Mouse (Mus musculus) lung, postnatal 14 days (tissue): ENCODE measurements around the gene Abca13.

Experiments
- DNase-seq: peaks from one replicate; pipeline ENCODE4 v3.0.0; 2021

Gene Abca13

DNA sequence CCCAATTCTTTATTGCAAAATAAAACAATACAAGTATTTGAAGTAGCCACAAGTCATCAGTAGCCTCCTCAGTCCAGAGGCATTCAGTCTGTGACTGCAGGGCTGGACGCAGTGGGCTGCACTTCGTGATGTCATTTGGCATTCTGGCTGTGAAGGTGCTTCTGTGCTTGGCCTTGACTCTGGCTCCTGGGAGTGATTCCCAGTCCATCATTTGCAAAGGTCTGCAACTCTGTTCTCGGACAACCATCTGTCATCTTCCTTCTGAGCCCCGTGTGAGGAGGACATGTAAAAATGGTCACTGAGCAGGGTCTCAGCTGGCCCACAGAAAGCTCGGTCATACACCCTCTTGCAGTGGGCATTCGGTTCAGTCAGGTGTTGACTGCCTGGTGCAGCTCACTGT is 345.1 kb downstream of the Abca13 start:
- no peak for DNase-seq

DNA sequence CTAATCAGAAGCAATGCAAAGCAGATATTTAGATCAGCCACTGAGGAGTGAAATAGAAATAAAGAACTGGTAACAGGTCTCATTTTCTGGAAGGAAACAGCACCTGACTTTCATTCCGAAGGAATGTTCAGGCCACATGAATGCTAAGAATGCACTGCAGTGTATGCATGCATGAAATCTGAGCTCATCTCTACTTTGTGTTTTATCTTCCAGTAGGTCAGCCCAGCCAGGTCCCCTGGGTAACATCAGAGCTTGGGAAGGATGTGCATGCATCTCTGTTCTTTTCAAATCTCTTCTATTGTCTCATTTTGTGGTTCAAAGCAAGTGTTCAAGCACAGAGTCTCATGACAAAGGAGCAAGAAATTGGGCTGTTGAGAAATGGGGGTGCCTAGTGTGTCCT is 346.6 kb downstream of the Abca13 start:
- no peak for DNase-seq

DNA sequence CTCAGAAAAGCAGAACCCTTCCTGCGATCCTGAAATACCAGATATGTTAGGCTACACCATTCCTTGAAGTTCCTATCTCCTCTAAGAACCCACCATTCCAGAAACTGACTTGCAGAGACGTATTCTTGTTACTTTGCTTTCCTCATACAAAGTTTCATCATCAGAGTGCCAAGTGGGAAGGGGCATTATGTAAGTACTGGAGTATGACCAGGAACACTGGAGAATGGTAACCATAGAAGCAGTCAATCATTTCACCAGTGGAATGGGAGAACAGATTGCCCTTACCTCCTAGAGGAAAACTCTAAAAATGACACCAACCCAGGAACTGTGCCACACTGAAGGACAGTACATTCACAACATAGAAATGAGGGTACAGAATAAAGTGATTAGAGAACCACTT is 368.3 kb downstream of the Abca13 start:
- peak; percentile 8 for DNase-seq

DNA sequence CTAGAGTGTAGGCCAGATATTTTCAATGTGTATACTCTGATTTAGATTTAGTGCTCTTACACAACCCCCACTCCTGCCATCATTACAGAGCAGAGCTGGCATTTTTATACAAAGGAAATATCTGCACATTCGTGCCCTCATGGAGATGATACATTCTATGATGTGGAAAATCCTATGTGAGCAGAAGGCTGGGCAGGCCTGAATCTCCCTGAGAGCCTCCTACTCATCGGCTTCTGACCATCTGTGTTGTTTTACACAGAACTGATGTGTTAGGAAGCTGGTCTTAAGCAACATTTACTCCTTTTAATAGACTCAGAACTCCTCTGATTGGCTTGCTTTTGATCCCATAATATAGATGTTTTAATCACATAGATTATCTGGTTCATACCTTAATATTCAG is 376.6 kb downstream of the Abca13 start:
- no peak for DNase-seq

DNA sequence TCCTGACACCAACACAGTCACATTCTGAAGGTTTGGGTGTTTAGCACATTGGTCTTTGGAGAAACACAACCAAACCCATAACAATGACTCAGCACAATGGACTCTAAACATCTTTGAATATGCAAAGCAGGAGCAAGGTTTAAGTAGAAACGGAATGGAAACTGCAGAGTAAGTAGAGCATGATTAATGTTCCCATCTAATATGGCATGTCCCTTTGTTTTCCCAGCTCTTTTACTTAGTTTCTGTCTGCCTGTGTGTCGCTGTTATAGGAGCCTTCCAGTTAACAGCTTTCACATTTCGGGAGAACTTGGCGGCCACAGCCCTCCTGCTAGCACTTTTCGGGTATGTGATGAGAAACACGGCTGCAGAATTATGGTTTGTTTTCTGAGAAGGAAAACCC is 378.6 kb downstream of the Abca13 start:
- DNase-seq = no peak

DNA sequence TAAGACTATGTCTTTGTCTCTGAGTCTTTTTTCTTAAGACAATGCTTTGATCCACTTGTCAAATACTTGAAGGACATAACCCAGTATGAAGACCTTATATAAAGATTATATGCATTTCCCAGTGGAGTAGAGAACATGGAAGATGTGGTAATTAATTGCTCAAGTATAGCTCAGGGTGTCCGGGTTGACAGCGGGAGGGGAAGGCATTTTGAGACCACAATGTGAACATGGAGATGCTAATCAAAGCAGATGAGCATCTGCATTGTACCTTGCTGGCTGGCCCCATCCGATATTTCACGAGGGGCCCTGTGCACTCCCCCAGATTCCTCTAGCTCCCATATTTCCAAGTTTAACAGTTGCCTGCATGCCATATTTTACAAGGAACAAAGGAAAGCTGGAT is 383.2 kb downstream of the Abca13 start:
- no peak for DNase-seq

DNA sequence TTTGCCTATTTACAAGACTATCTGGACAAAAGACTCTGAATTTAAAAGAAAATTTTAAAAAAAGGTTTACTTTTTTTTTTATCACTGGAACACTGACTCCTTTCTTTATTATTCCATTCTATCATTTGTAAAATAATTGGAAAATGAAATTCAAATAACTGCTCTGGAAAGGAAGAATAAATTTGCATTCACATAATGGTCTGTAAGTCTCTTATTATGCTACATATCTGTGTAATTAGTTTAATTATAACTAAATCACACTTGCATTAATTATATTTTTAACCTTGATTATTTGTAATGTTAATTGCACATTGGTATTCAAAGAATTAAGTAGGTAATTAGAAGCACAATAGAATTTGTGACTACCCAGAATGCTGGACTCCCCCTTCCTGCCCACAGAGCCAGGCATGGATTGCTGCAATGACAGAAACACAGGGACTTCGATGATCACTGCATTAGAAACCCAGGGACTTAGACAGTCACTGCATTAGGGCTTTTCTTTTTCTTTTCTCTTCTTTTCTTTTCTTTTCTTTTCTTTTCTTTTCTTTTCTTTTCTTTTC is 400.1 kb downstream of the Abca13 start:
- no peak for DNase-seq

DNA sequence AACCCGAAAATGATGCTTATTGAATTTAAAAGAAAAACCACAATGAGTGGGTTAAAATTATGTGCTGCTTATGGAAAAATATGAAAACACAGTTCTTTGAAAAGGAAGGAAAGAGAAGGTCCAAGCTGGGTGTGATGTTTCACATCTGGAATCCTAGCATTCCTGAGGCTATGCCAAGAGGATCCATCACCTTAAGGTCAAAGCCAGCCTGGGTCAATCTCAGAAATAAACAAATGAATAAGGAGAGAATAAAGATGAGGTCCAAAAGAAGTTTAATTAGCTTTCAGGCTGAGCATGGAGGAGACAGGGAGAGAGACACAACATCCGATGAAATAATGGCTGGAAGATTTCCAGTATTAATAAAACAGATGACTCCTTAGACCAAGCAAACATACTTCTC is 405.6 kb downstream of the Abca13 start:
- peak; percentile 36 for DNase-seq

DNA sequence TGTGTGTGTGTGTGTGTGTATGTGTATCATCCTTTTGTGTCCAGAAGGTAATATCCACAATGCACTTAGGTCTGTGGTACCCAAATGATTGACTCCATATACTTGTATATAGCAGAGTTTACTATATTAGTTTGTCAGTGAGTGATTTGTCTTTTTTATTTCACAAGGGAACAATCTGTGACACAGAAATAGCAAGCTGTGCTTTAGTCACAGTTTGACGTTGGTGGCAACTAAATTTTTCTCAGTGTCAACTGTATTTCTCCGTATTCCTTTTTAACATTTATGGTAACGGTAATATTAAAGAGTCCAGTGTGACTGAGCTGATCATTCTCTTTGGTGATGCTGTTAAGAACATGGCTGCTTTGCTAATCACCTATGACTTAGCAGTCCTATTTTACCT is 409.4 kb downstream of the Abca13 start:
- DNase-seq = no peak

DNA sequence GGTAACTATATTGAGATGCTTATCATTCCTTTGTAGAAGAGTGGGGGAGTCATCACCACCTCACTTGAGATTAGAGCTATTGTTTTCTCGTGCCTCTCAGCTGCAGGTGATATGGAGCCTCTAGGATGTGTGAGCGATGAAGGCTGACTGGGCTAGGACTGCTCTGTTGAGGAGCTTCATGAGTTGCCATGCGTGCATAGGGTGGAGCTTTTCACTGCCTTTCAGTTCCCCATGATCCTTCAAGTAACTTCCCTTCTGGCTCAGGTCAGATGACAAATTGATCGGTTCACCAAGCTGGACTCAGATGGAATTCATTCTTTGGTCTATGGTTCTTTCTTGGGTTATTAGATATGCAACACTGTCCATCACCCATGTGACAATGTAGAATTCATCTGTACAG is 410.4 kb downstream of the Abca13 start:
- DNase-seq = no peak

DNA sequence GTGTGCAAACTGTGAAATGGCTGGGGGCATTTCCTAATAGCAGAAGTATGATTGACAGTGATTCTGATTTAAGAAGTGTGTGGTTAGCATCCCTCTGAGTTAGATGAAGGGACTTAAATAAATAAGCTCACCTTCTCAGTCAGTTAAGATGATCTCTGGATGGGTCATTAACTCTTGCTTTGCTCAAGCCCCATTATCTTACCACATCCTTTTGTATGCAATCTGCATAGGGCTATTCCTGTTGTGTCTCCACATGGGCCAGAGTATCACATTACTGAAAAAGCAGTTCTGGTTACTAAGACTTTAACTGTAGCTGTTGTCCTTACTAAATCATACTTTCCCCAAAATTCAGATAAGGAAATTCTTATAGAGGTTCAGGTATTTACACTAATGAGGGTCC is 416.5 kb downstream of the Abca13 start:
- DNase-seq = no peak

DNA sequence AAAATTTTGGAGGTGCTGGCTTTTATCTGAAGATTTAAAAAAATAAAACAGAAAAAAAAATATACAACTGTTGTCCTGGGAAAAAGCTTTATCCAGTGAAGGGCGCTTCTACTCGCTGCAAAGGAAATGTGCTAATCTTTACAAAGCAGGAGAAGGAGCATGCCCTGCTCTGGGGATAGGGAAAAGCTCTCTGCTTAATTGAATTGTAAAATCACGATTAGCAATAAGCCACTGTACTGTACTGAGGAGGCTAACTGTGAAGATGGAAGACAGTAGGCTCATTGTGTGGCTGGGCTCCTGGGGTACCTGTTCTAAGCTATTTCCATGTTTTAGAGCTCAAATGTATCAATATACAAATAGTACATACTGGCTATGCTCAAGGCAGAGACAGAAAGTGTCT is 417.3 kb downstream of the Abca13 start:
- DNase-seq = no peak

DNA sequence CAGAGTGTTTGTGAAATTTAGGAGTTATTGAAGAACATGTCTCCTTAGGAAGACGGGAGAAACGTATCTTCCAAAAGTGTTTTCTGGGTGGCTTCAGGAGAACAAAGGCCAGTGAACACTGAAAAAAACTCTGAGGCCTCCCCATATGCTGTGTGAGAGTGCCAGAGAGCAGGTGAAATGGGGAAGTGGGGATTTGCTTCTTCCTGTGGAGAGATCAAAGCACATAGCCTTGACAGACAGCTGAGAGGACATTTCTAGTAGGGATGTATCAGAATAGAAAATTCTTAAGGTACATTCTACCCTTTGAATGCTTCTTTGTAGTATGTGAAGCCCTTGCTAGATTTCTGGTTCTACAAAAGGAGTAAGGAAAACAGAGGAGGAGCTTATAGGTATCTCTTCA is 424.4 kb downstream of the Abca13 start:
- no peak for DNase-seq

DNA sequence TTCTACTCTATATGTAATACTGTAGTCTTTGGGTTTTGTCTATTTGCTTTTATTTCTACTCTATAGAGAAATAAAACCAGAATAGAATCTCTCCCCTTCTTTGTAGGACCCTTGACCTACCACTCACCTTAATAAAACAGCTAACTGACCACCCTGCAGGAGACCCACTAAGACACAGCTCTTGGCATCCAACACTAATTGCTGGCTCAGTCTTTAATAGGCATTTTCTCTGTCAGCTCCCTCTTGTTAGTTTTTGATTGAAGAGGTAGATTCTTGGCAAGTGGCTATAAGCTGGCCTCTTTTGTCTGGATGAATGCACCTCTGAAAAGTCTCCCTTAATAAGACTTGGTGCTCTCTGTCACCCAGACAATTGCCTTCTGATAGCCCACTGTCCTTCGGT is 424.9 kb downstream of the Abca13 start:
- DNase-seq = no peak

DNA sequence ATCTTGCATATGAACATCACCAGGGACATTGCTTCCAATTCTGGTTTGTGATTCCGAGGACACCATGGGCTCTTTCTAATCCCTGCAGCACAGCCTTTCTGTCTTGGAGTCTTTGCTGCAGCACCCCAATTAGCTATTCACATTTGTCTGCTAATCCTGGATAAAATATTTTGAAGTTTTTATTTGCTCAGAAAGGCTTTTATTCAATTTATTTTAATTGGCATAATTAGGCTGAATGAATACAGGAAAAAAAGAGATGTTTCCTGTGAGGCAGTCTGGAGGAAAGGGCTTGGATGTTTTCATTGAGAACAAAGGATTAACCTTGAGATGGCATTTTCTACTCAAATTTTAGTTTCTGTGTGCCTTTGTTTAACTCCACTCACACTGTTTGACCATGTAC is 428.2 kb downstream of the Abca13 start:
- no peak for DNase-seq

DNA sequence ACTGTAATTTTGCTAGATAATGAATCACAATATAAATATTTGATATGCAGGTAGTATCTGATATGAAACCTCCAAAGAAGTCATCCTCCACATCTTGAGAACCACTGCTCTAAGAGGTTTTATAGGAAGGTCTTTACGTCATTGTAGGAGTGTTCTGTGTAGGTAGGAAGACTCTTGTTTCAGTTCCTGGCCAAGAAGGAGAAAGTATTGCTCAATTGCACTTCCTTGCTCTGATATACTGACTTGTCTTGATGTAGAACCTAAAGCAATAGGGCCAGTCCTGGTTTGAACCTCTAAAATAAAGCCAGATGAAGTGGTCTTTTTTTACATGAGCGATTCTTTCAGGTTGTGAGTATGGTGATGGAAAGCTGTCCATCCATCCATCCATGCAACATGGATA is 431.1 kb downstream of the Abca13 start:
- no peak for DNase-seq

DNA sequence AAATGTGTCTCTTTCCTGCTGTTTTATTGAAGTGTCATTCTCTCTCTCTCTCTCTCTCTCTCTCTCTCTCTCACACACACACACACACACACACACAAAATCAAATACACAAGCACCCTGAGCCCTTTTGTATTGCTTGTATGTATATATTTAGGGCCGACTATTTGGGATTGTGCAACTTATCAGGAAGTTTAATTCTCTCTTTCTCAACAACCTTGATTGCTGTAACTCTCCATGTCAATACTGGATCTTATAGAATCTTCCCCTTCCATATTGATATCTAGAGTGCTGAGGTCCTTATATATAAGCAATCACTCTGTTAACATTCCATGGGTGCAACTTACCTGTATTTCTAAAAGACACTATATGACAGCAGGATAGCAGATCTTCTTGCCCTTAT is 433.0 kb downstream of the Abca13 start:
- no peak for DNase-seq

DNA sequence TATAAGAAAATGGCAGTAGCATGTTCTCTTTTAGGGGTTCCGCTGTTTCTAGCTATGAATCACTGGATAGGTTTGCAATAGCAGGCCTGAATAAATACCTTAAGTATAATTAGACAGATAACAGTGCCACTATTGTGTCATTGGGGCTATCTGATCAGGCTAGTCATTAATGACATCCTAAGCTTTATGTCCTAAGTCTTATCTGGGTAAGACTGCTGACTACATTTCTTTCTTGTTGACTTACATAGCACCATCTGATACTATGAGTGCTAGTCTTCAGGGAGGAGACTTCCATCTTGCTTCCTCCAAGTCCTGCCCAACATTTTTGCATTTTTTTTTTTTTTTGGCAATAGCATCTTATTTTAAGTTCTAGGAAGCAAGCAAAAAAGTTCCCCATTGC is 434.1 kb downstream of the Abca13 start:
- DNase-seq = no peak

DNA sequence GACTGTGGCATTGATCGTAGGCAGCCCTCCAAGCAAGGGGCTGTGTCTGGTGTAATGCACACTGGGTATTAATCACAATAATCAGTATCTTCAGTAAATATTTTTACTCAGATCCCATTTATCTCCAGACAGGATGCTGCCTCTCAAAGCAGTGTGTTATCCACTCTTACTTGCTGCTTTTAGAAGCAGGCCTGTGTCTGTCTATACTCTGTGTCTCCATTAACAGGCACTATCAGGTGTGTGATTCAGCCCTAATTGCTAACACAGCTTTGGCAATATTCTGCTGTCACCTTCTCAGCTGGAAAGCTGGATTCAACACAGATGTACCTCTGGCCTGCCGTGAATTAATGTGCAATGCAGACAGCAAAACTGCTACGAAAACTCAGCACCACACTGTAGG is 455.5 kb downstream of the Abca13 start:
- DNase-seq = no peak

DNA sequence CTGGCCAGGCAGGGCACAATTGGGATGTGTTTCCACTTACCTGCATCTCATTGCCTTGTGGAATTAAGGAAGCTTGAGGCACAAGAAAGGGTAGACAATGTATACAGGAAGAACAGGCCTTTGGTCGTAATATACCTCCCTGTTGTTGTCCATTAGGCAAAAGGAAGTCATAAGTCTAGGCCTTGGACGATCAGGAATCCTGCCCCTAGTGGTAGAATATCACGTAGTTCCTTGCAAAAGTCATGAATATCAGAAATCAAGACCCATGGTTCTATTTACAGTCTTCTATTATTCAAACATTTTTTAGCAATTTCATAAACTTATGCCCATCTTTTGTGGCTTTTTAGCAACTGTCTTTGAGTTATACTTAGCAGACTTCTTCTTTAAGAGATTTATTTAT is 456.2 kb downstream of the Abca13 start:
- no peak for DNase-seq

DNA sequence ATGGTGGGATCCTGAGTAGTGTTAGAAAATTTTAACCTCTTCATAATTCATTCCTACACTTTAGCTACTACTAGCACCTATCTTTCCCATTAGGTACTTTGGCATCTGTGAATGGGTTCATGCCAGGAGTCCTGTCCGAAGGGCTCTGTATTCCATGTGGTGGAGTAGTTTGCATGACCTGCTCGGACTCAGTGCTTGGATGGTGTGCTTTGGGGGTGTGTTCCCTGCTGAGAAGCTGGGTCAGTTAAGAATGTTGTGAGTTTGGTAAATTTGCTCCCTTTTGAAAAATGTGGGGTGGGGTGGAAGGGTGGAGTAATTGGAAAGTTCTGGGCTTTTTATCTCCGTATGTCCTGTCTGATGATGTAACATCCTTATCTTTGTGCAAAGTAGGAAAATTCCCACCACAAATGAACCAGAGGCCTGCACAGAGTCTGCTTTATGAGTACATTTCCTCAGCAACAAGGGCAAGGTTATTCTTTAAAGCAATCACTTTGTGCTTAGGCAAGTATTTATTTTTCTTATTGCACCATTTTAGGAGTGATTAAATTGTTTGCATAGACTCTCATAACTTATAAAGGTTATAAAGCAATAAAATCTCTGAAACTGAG is 475.0 kb downstream of the Abca13 start:
- DNase-seq = no peak

DNA sequence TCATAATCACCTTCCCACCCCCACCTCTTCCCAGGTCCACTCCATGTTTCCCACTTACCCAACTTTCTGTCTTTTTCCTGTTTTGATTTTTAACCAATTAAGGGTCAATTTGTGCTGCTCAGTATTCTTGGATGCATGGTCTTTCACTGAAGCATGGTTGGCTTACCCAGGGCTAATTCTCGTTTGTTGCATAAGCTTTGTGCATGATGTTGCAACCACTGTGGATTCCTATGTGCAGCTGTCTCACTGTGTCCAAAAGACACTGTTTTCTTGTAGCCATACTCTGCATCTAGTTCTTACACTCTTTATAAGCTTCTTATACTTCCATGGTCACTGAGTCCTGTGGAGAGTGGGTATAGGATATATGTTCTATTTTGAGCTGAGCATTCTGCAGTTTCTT is 477.7 kb downstream of the Abca13 start:
- DNase-seq = no peak

DNA sequence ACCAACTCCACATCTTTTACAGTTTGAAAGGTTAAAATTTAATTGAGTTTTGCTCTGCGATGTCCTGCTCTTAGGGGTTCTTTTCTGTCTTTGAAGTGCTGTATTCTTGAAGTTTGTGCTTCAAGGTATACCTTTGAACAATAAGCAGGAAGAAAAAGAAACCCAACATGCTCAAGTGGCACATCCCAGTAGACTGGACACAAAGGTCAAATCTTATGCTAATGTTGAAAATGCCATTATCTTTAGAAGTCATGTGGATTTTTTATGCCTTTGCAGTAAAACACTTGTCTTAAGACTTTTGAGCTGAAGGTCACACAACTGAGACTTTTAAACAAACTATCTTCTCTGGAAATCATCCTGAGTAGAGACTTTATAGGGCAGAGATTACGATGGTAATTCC is 493.2 kb downstream of the Abca13 start:
- no peak for DNase-seq

DNA sequence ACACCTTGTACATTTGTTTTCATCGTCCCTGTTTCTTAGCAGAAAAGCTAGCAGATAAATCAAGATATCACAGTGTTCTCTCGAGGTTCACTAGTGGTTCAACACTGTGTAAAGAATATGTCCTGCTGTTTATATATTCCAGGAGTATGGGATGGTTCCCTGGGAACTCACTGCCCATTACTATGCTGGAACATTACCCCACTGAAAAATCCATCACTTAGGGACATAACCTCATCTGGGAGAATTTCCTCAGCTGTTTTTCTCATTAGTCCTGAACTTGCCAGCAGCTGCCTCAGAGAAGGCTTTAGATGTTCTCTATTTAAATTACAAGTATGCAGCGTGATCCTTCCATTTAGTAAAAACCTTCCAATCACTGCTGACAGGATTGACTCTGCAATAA is 513.4 kb downstream of the Abca13 start:
- no peak for DNase-seq

DNA sequence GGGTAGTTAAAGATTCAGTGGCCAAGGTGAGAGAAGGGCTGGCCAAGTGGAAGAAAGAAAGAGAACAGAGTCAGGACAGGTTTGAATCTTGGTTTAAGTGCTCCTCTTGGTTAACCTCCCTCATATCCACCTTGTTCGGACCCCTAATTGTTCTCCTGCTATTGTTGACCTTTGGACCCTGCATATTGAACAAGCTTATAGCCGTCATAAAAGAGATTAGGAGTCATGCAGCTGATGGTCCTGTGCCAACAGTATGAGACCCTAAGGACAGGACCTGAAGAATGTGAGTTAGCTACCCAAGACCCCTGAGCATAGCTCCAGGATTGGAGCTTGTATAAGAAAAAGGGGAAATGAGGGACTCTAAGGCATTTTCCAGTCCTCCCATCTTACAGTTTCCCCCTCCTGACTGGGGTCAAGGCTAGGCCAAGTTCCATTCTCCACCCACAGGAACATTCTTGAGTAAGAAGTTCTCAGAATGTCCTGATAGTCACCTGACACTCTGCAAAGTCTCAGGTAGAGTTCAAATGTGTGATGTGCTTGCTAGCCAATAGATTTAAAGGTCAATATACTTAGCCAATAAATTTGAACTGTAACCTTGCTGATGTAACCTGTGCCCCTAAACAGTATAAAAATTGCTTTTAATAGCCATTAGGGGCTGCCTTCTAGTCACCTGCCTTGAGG is 536.2 kb downstream of the Abca13 start:
- no peak for DNase-seq
